Mouse (Mus musculus) right cerebral cortex, adult 18-20 months (tissue): ENCODE results near the gene Hspa1l.
"Not testable (repeated sequence)": the region's sequence is repeated elsewhere in the genome, so short reads cannot be mapped to it uniquely, and the experiment has no call there.

Source experiments
- DNase-seq: peaks from one replicate; pipeline ENCODE4 v3.0.0; 2022; ENCODE audit warnings: mixed read lengths

Hspa1l gene

GRCm38 (mm10) chr17:34972069-34972749 is at the start of gene Hspa1l, which contains the start of gene Hspa1a:
TSS of gene Hspa1l (plus strand) at chr17:34972703.
TSS of gene Hspa1a (minus strand) at chr17:34972156.
- DNase-seq, result peak; percentile 78

DNA sequence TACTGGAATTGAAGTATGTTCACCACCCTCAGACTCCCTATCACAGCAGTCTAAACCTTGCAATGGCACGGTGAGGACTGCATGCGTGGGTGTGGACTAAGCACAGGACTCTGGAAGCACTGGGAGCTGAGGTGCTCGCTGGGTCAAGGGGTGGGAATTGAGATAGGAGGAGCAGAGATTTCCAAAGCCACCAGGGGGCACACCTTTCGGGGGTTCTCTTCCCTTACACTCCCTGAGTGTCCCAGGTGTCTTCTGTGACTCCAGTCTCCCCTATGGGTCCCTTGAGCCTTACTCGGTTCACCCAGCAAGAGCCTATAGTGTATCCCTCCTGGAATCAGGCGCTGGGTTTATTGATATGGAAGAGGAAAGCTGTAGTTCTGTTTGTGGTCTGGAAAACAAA is 49.6 kb upstream of the Hspa1l start:
- DNase-seq, result no peak

GRCm38 (mm10) chr17:34924258-34924657 is 48.2 kb upstream of the Hspa1l start:
- no peak for DNase-seq

GRCm38 (mm10) chr17:34927306-34928019 is 45.0 kb upstream of the Hspa1l start:
- DNase-seq, result peak; percentile 48

- no peak for DNase-seq
These were observed 43.7 kb upstream of the Hspa1l start for GRCm38 (mm10) chr17:34928841-34929240.

- DNase-seq, result peak; percentile 99
These were observed 41.3 kb upstream of the Hspa1l start, which contains the start of gene Neu1 for GRCm38 (mm10) chr17:34931061-34931734. TSS of gene Neu1 (plus strand) at chr17:34931253.

GRCm38 (mm10) chr17:34931735-34932098 is 40.8 kb upstream of the Hspa1l start:
- peak; percentile 59 for DNase-seq

DNA sequence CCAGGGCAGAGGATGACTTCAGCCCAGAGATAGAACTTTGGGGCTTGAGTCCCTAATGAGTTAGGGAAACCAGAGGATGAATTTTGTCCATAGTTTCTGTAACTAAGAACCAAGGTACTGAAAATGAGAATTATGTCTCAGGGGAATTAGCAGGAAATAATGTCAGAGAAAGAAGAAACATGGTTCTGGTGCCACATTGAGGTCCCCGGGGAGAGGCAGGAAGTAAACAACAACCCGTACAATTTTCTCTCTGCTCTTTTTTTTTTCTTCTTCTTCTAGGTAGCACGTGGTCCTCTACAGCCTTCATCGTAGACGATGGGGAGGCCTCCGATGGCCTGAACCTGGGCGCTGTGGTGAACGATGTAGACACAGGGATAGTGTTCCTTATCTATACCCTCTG is 40.2 kb upstream of the Hspa1l start:
- DNase-seq, result no peak

DNA sequence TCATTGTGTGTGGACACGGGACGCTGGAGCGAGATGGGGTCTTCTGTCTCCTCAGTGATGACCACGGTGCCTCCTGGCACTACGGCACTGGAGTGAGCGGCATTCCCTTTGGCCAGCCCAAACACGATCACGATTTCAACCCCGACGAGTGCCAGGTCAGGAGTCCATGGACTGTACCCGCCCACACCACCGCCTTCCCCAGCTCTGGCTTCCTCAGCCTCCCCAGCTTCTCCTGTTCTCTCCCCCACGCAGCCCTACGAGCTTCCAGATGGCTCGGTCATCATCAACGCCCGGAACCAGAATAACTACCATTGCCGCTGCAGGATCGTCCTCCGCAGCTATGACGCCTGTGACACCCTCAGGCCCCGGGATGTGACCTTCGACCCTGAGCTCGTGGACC is 38.5 kb upstream of the Hspa1l start:
- peak; percentile 48 for DNase-seq

DNA sequence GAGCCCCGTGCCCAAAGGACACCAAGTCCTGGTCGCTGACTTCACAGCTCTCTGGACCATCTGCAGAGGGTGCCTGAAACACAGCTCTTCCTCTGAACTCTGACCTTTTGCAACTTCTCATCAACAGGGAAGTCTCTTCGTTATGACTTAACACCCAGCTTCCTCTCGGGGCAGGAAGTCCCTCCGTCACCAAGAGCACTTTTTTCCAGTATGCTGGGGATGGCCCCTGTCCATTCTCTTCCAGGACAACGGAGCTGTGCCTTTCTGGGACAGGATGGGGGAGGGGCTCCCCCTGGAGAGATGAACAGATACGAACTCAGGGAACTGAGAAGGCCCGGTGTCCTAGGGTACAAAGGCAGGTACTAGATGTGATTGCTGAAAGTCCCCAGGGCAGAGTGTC is 37.7 kb upstream of the Hspa1l start:
- DNase-seq, result no peak

GRCm38 (mm10) chr17:34937960-34938505 is 34.5 kb upstream of the Hspa1l start:
- no peak for DNase-seq

DNA sequence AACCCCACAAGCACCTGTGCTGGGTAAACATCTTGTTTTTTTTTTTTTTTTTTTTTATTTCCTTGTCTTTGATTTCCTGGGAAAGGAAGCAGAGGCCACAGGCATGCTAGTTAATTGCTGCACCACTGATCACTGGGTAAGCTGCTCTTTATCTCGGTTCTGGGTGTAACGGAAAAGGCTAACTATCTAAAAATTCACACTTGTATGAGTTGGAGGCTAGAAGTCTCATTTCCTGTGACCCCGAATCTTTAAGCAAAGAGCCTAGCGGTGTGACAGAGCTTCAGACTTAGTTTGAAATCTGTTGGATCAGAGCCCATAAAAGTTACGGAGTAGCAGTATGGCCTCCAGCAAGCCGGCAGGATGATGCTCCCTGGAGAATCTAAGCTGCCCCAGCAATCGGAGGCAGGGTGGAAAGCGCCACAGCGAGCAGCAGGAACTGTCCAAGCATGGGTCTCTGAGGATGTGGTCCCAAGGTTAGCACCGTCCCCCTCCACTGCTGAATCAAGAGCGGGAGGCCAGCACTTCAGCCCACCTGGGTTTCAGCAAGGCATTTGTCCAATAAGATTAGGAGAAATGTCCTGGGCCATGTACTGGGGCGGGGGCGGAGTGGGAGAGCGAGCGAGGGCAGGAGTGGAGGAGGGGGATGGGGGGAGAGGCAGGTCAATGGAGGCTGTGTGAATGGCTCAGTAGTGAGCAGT is 31.0 kb upstream of the Hspa1l start:
- DNase-seq, result no peak

DNA sequence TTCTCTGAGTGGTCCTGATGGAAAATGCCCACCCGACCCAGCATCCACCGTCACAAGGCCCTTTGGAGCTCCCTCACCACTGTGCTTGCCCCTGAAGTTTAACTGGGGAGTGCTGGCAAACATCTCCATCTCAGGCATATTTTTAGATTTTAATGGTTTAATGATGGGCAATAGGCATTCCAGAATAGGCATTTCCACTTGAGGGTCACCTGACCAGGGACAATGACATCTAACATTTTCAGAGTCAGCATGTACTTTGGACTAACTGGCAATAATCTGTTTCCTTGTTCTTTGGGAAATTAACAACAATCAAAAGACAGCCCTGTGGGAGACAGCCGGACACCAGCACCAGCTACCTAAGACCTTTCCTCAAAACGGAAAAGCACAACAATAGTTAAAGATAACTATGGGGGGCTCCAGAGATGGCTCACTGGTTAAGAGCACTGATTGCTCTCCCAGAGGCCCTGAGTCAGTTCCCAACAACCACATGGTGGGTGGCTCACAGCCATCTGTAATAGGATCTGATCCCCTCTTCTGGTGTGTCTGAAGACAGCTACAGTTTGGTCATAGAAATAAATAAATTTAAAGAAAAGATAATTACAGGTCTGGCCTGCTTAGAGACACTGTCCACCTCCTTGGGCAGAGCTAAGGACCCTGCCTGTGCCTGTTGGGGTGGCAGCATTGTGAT is 29.2 kb upstream of the Hspa1l start:
- no peak for DNase-seq

DNA sequence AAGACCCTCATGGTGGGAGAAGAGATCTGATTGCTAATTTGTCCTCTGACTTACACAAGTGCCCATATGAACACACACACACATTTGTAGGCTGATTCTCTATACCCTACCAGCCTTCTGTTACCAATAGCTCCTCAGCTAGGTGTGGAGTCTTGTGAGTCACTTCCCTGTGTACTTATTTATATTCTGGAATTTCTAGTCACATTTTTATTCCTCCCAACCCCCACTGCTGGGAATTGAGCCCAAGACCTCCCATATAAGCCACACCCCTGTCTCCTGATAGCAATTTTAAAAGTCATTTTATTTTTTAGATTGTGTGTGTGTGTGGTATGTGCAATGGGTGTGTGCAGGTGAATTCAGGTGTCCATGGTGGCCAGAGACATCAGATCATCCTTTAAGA is 28.1 kb upstream of the Hspa1l start:
- DNase-seq, result no peak

DNA sequence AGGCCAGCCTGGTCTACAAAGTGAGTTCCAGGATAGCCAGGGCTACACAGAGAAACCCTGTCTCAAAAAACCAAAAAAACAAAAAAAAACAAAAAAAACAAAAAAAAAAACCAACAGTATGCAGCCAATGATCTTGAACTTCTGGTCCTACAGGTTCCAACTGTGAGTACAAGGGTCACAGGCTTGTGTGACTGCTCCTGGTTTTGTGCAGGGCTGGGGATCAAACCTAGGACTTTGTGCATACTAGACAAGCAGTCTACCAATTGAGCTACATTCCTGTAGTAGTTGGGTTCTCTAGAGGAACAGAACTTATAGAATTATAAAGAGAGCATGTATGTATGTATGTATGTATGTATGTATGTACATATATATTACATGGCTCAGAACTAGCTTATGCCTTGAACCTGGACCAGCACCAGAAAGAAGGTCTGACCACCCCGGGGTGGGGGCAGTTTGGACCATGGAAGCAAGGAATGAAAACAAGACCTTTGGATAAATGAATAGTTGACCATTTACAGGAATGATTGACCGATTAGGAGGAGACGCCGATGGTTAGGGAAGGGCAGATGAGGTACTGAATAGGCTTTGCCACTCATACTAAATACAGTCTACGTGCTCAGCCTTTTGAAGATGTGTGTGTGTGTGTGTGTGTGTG is 25.9 kb upstream of the Hspa1l start:
- DNase-seq, result no peak

DNA sequence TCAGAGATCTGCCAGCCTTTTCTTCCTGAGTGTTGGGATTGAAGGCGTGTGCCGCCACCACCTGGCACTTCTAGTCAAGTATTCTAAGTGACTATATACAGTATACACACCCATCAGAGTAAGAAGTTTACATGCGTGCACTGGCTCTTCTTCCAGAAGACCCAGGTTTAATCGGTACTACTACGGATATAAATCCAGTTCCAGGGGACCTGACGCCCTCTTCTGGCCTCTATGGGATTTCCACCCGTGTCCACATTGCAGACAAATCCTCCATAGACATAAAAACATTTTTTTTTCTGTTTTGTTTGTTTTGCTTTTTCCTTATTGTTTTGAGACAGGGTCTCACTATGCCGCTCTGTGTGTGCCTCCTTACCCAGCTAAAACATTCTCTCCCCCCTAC is 24.9 kb upstream of the Hspa1l start:
- no peak for DNase-seq

DNA sequence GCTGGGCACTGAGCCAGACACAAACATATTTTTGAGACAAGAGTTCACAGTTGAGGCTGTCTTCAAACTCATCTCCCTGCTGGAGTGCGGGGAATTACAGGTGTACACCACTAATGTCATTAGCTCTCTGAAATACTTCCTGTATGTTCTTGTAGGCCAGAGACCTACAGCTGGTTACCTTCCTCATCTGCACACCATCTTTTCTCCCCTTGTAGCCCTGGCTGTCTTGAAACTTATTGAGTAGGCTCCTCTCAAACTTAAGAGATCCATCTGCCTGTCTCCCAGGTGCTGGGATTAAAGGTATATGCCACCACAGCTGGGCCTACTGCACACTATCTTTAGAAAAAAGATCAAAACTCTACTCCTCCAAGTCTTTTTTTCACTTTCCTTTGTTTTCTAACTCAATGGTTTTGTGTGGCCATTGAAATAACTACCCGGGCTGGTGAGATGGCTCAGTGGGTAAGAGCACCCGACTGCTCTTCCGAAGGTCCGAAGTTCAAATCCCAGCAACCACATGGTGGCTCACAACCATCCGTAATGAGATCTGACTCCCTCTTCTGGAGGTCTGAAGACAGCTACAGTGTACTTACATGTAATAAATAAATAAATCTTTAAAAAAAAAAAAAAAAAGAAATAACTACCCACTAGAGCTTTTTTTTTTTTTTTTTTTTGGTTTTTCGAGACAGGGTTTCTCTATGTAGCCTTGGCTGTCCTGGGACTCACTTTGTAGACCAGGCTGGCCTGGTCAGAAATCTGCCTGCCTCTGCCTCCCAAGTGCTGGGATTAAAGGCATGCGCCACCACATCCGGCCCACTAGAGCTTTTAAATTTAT is 23.6 kb upstream of the Hspa1l start:
- not testable (repeated sequence) for DNase-seq

DNA sequence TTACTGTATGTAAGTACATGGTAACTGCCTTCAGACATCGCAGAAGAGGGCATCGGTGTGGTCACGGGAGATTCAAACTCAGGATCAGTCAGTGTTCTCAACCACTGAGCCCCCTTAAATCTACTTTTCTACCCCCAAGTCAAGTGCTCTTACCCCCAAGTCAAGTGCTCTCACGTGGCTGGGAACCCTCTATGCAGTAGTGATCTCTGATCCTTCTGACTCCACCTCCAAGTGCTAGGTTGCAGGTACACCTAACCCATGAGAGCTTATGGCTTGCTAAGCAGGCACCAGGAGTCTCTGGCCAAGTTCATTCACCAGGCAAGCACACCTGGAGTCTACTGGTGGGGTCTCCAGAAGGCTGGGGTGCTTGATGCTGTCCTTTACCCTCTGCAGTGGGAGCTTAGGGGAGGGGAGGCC is 22.9 kb upstream of the Hspa1l start:
- DNase-seq, result no peak

GRCm38 (mm10) chr17:34950514-34951455 is 21.7 kb upstream of the Hspa1l start:
- DNase-seq, result no peak
